Mouse (Mus musculus) left cerebral cortex, adult 9 months (tissue): ENCODE measurements around the gene Aldh3a2.
A peak's percentile ranks its signal among the peaks of the same experiment; 100 is the strongest.

Source experiments
- DNase-seq, 2 experiments: peaks; one replicate each; pipeline ENCODE4 v3.0.0; 2022; ENCODE audit warnings: low spot score in 2 of 2

Gene Aldh3a2

GRCm38 (mm10) chr11:61273928-61274327 is 6.7 kb upstream of the Aldh3a2 start:
- DNase-seq = no peak

GRCm38 (mm10) chr11:61271612-61272011 is 4.3 kb upstream of the Aldh3a2 start:
- DNase-seq = no peak

GRCm38 (mm10) chr11:61270406-61270805 is 3.1 kb upstream of the Aldh3a2 start:
- no peak for DNase-seq

GRCm38 (mm10) chr11:61268626-61269349 is 1.5 kb upstream of the Aldh3a2 start:
- DNase-seq = no peak

- no peak for DNase-seq
Observed at GRCm38 (mm10) chr11:61263841-61264240, 3.4 kb downstream of the Aldh3a2 start.

GRCm38 (mm10) chr11:61262516-61262915 is 4.7 kb downstream of the Aldh3a2 start:
- no peak for DNase-seq

DNA sequence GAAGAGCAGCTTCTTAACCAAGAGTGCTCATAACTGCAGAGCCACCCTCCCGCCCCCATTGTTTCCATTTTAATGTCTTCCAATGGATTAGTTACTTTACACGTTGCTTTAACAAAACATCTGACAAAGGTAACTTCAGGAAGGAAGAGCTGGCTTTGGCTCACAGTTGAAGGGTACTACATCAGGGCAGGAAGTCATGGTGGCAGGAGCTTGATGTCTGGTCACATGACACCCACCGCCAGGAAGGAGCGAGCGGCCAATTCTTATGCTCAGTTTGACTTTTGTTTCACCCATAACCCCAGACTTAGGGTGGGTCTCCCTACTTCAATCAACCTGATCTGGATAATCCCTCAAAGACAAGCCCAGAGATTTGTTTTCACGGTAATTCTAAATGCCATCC is 8.2 kb downstream of the Aldh3a2 start:
- DNase-seq = no peak

DNA sequence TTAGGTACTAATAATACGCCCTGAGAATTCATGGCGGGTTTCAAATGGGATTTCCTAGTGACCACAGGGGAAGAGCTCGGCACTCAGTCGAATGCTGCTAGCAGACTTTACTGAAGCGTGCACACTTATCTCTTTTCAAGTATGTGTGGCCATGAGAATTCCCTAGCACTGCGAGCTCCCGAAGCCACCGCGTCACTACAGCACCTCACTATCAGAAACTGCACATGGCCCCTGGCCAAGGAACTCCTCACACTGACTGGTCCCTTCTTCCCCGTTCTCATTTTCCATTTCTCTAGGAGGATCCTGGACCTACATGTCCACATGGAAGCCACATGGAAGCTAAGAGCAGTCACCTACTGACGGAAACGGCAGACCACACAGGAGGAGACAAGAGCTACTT is 14.5 kb downstream of the Aldh3a2 start:
- DNase-seq = no peak

- DNase-seq = no peak
Observed at GRCm38 (mm10) chr11:61251741-61252140, 15.5 kb downstream of the Aldh3a2 start.

DNA sequence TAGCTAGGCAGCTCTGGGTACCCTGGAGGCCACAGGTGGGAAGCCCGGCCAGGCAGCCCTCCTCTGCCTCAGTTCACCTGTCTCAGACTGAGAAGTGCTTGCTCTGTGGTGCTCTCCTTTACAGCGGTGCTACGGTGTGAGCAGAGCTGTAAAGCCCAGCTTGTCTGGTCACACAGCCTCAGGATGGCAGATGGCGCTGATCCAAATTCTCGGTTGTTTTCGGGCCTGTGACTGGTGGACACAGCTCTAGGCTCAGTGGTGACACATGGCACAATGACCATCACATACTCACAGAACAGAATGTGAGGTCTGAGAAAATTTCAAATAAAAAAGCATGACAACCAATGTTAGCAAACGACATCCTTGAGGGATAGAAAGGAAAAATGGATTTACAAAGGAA is 22.9 kb downstream of the Aldh3a2 start:
- no peak for DNase-seq

DNA sequence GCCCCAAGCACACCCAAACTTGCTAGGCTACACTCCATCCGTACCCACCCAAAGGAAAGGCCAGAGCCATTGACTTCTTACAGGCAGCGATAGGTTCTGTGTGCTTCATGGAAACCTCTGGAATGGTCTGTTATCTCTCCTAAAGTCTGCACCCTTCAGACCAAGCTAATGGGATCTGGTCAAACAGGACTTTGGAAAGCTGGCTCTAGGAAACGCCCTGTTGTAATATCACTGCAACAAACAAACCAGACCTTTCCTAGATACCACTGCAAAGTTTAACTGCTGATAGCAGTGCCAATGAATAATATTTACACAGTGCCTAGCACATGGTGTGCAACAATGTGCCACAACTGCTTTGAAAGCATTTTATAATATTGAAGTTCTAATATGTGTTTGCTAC is 31.2 kb downstream of the Aldh3a2 start:
- DNase-seq = no peak

GRCm38 (mm10) chr11:61234174-61234573 is 33.1 kb downstream of the Aldh3a2 start:
- no peak for DNase-seq

DNA sequence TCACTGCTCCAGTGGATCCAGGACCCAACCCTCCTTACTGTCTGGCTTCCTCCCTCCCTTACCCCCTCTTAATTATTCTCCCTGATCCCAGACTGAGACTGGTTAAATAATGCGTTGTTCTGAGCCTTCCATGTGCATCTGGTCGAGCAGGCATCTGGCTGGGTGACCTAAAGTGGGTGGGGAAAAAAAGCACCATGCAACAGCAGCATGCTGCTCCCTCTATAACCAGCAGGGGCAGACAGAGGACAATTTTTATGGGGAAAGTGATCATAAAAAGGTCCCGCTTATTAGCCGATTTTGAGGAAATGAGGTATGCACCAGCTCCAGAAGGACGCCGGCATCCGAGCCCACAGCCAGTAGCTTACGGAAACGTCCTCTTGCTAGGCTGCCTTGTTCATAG is 35.9 kb downstream of the Aldh3a2 start:
- DNase-seq = peak in 1 of 2 experiments; percentile 59

GRCm38 (mm10) chr11:61228406-61228805 is 38.9 kb downstream of the Aldh3a2 start:
- no peak for DNase-seq

GRCm38 (mm10) chr11:61227816-61228215 is 39.4 kb downstream of the Aldh3a2 start:
- DNase-seq = no peak

- peak in 1 of 2 experiments; percentile 76 for DNase-seq
Observed at GRCm38 (mm10) chr11:61225941-61226412, 41.3 kb downstream of the Aldh3a2 start.

GRCm38 (mm10) chr11:61225511-61225910 is 41.8 kb downstream of the Aldh3a2 start:
- no peak for DNase-seq

DNA sequence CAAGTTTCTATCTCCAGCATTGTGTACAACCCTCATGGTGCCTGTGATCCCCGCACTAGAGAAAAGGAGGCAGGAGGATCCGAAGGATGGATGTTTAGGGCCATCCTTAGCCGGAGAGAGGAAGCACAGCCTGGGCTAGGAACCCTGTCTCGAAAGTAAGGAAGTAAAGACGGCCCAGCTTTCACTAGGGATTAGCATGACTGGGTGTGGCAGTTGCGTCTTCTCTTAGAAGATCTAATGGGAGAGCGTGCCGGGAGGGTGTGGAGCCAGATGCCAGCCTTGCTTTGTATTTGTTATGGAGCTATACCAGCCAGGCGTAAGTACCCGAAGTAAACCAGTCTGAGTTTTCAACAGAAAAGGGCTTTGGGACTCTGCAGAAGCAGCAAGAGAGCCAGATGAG is 42.4 kb downstream of the Aldh3a2 start:
- DNase-seq = no peak

DNA sequence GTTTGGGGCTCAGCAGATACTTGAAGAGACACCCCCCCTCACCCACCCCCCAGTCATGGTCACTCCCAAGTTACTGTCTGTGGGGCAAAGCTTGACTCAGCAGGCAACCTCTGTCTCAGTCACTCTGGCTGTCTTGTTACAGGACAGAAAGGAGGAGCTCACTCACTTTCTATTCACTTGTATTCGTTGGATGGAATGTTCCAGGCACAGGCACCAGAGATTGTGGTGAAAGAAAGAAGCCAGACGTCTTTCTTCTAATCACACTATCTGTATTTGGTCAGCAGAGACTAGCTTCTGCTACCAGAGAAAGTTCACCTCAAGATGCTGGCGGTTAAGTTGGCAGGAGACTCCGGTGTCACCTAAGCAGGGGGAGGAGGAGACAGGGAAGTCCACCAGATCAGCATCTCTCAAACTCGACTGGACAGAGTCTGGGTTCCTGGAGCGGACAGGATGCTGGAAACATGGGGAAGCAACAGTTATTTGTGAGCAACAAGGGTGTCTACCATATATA is 43.0 kb downstream of the Aldh3a2 start:
- no peak for DNase-seq

GRCm38 (mm10) chr11:61222971-61223745 is 44.1 kb downstream of the Aldh3a2 start:
- no peak for DNase-seq

GRCm38 (mm10) chr11:61222007-61222406 is 45.3 kb downstream of the Aldh3a2 start:
- DNase-seq = no peak

- no peak for DNase-seq
Observed at GRCm38 (mm10) chr11:61220156-61220881, 46.9 kb downstream of the Aldh3a2 start.
